Mouse (Mus musculus): Measurements from ENCODE around the gene Fcer1g. TPM values are rescaled to one million over a fixed set of nuclear protein-coding genes. Genes with fewer than 3 reads are reported as not detected.

The Fcer1g gene
- total RNA-seq (2021) = 10 to 100 TPM; 14.4 to 19.2 TPM
- long read RNA-seq, experiment 1, transcript Fcer1g-201 (5 exons, 674 nt) = major isoform, 16 of 21 reads
- long read RNA-seq, experiment 1, partial matches to known transcripts = 0 of 21 reads
- long read RNA-seq, experiment 1, other reads (novel, unspliced or antisense) = 4 of 21 reads
- long read RNA-seq, experiment 2, partial matches to known transcripts = 2 of 6 reads
- long read RNA-seq, experiment 2, other reads (novel, unspliced or antisense) = 0 of 6 reads

- no peak for DNase-seq
Observed at GRCm38 (mm10) chr1:171234126-171234525, at the start of gene Fcer1g. Gene Fcer1g (minus strand): TSS chr1:171234365.

- peak; percentile 4 for DNase-seq
Observed at GRCm38 (mm10) chr1:171283188-171284160, 49.3 kb upstream of the Fcer1g start.

GRCm38 (mm10) chr1:171282086-171282805 is 48.1 kb upstream of the Fcer1g start:
- peak; percentile 13 for DNase-seq

GRCm38 (mm10) chr1:171281528-171281923 is 47.4 kb upstream of the Fcer1g start:
- peak; percentile 91 for DNase-seq

GRCm38 (mm10) chr1:171280916-171281527 is 46.9 kb upstream of the Fcer1g start, which contains the start of gene Ppox:
Gene Ppox (minus strand): TSS chr1:171281186.
- peak; percentile 91 for DNase-seq

GRCm38 (mm10) chr1:171280250-171280915 is 46.2 kb upstream of the Fcer1g start:
- DNase-seq = peak; percentile 45

GRCm38 (mm10) chr1:171279721-171280120 is 45.6 kb upstream of the Fcer1g start:
- peak; percentile 0 for DNase-seq

GRCm38 (mm10) chr1:171279012-171279705 is 45.0 kb upstream of the Fcer1g start:
- peak; percentile 0 for DNase-seq

GRCm38 (mm10) chr1:171278436-171278835 is 44.3 kb upstream of the Fcer1g start:
- peak; percentile 0 for DNase-seq

GRCm38 (mm10) chr1:171277736-171278135 is 43.6 kb upstream of the Fcer1g start:
- DNase-seq = no peak

- DNase-seq = no peak
Observed at GRCm38 (mm10) chr1:171276110-171276748, 42.1 kb upstream of the Fcer1g start.

- no peak for DNase-seq
Observed at GRCm38 (mm10) chr1:171275144-171275734, 41.1 kb upstream of the Fcer1g start.

GRCm38 (mm10) chr1:171274171-171274570 is 40.0 kb upstream of the Fcer1g start:
- no peak for DNase-seq

GRCm38 (mm10) chr1:171272086-171272485 is 37.9 kb upstream of the Fcer1g start:
- DNase-seq = no peak

- DNase-seq = no peak
Observed at GRCm38 (mm10) chr1:171271622-171272021, 37.5 kb upstream of the Fcer1g start.

- no peak for DNase-seq
Observed at GRCm38 (mm10) chr1:171271196-171271595, 37.0 kb upstream of the Fcer1g start.

- no peak for DNase-seq
Observed at GRCm38 (mm10) chr1:171270573-171270900, 36.4 kb upstream of the Fcer1g start.

GRCm38 (mm10) chr1:171269848-171270572 is 35.8 kb upstream of the Fcer1g start, which contains the start of gene B4galt3:
Gene B4galt3 (plus strand): TSS chr1:171270328.
- DNase-seq = peak; percentile 99

GRCm38 (mm10) chr1:171268341-171268740 is 34.2 kb upstream of the Fcer1g start:
- no peak for DNase-seq

All from adrenal gland, postnatal 10 days (tissue).